In the genomic region with DNA sequence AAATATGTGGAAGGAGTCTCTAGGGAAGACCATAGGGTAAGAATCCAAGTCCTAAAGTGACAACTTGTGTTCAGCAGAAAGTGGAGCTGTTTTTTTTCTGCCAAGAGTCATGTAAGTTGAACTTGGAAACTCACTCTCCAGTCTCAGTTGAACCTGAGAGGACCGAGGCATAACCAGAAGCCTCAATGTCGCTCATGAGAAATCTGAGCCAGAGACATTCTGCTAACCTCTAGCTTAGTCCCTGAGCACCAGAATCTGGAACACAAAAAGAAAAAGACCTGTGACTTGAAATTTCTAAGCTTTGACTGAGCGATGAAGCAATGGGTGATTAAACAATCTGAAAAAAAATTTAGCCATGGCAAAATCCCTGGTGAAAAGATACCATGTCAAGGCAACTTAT, we compare ENCODE assay signal across 23 mouse cellular contexts.
"Had no signal": no experiment of that assay in that cellular context is flagged by ENCODE, and none has a peak within 500 bp of the region (broad histone marks: within the 10 kb centered on the region; RNA-seq: fewer than 3 reads in every experiment).

No protein-coding gene starts in this region.

- H3K36me3 ChIP-seq: limb, embryonic 10.5 days; limb, embryonic 13.5 days; liver, embryonic 12.5 days; liver, embryonic 15.5 days; lung, embryonic 15.5 days; midbrain, embryonic 10.5 days; midbrain, embryonic 13.5 days; neural tube, embryonic 13.5 days had no signal

- DNase-seq: kidney, postnatal 25 days; layer of hippocampus, adult 9-11 months; liver; lung, adult 18-20 months; lung, postnatal 10 days; lung, postnatal 36 days; retina, postnatal 1 day; right cerebral cortex, postnatal 25 days; thymus, adult 18-20 months; thymus, postnatal 36 days had no signal

- H3K4me3 ChIP-seq: layer of hippocampus, adult 2 months; limb, embryonic 10.5 days; limb, embryonic 13.5 days; liver, embryonic 12.5 days; liver, embryonic 15.5 days; lung, embryonic 15.5 days; megakaryocyte, embryonic 14.5 days; midbrain, embryonic 10.5 days; midbrain, embryonic 13.5 days; myocyte; neural tube, embryonic 13.5 days had no signal

- H3K9ac ChIP-seq: limb, embryonic 13.5 days; liver, embryonic 12.5 days; liver, embryonic 15.5 days; lung, embryonic 15.5 days; midbrain, embryonic 13.5 days; neural tube, embryonic 13.5 days had no signal

- H3K9me3 ChIP-seq: limb, embryonic 10.5 days; limb, embryonic 13.5 days; liver, embryonic 12.5 days; liver, embryonic 15.5 days; lung, embryonic 15.5 days; megakaryocyte, embryonic 14.5 days; midbrain, embryonic 10.5 days; midbrain, embryonic 13.5 days; neural tube, embryonic 13.5 days had no signal

- H3K4me1 ChIP-seq: limb, embryonic 10.5 days; liver, embryonic 12.5 days; liver, embryonic 15.5 days; lung, embryonic 15.5 days; megakaryocyte, embryonic 14.5 days; midbrain, embryonic 10.5 days; midbrain, embryonic 13.5 days had no signal

- H3K4me2 ChIP-seq: limb, embryonic 13.5 days; liver, embryonic 12.5 days; liver, embryonic 15.5 days; lung, embryonic 15.5 days; midbrain, embryonic 13.5 days; neural tube, embryonic 13.5 days had no signal

- H3K27ac ChIP-seq: kidney, postnatal 0 days; layer of hippocampus, adult 2 months; limb, embryonic 10.5 days; limb, embryonic 13.5 days; liver, embryonic 12.5 days; liver, embryonic 15.5 days; lung, embryonic 15.5 days; midbrain, embryonic 10.5 days; midbrain, embryonic 13.5 days; neural tube, embryonic 13.5 days had no signal

- ATAC-seq: liver, embryonic 12.5 days; midbrain, embryonic 13.5 days; midbrain, embryonic 16.5 days had no signal

- H3K27me3 ChIP-seq: limb, embryonic 13.5 days; liver, embryonic 12.5 days; liver, embryonic 15.5 days; lung, embryonic 15.5 days; megakaryocyte, embryonic 14.5 days; midbrain, embryonic 13.5 days; neural tube, embryonic 13.5 days had no signal
